Mouse (Mus musculus) spleen, adult 2 months (tissue): ENCODE results near the gene Mmgt2.

Experiments
- CTCF ChIP-seq: fragments of 200-500 bp; IDR thresholded peaks from 2 replicates; pipeline ENCODE4 v1.5.1; 2011; ENCODE audit warnings: mild to moderate bottlenecking, inconsistent platforms; ENCODE audit not compliant: insufficient read depth, insufficient read length, insufficient replicate concordance; ENCODE audit errors: extremely low read depth
- POLR2A ChIP-seq: fragments of 200-500 bp; IDR thresholded peaks from 2 replicates; pipeline ENCODE4 v1.6.1; 2011; ENCODE audit warnings: low read depth, low read length, inconsistent platforms

DNA sequence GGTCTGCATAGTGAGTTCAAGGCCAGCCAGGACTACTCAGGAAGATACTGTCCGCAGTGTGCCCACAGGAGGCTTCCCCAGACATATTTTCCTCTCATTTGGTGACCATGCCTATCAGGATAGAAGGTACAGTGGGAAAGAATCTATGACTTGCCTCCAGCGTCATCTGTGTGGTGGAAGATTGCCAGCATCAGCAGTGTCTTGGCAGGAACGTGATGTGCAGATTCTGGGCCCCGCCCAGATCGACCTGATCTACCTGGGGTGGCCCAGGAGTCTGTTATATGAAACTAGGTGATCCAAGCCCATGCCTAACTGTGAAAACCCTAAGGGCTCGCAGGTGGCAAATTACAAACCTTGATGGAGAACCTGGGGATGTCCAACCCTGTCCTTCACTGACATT lies 21.5 kb downstream of the Mmgt2 start:
- TF ChIP-seq CTCF (no peak), POLR2A (no peak)
